Mouse (Mus musculus): ENCODE data around the gene Entpd7. TPM values are rescaled to one million over a fixed set of nuclear protein-coding genes. Genes with fewer than 3 reads are reported as not detected.
A peak's percentile ranks its signal among the peaks of the same experiment; 100 is the strongest.

Entpd7 gene
- polyA plus RNA-seq, 1 experiment from 2014 or later: 2.5 TPM

DNA sequence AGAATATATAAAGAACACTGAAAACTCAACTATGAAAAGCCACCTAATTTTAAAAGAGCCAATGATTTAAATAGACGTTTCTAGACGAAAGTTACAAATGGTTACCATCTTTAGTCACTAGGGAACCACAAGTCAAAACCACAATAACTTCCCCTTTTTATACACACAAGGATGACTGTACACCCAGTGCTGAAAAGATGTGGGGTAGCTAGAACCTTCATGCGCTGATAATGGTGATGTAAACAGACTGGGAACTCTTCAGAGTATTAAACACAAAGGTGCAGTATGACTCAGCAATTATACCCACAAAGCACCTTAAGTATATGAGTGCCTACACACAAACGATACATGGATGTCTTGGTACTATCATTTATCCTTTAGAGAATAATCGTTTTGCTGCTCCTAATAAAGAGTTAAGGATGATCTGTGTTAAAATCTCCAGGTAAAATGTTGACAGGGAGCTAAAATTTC lies 82.1 kb downstream of the Entpd7 start:
- H3K9me3 ChIP-seq (replicated peaks): no peaks in the 10 kb centered on the region
- H3K4me3 ChIP-seq (replicated peaks): no peak overlapping the region
- no peak overlapping the region for H3K4me2 ChIP-seq
- no peaks in the 10 kb centered on the region for H3K27me3 ChIP-seq
- no peak overlapping the region for H3K9ac ChIP-seq
- H3K36me3 ChIP-seq (replicated peaks): peaks cover 3% of the 10 kb centered on the region; the same call in 1 of the 2 replicates
- H3K27ac ChIP-seq (replicated peaks): no peak overlapping the region
- no peak for ATAC-seq (ENCODE audit: insufficient read depth)
- peaks cover 14% of the 10 kb centered on the region for H3K4me1 ChIP-seq (replicated peaks)
- 25% methylated on average over 5 of the region's 5 CpGs for WGBS (ENCODE audit: insufficient replicate concordance)

DNA sequence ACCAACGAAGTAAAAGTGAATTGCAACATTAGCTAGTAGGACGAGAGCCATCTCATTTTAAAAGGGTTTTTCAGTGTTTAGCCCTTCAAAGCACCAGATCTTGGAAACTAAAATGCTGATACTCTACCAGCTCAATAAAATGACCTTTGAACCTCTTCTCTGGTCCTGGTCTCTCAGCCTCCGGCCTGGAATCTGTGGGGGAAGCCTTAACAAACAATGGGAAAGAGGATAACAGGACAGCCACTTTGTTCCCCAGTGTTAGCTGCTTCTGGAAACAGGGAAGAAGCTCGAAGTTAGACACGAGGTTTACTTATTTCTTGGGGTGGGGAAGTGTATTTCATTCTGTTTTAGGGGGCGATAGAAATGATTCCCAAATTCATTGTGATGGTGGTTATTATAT lies 82.8 kb downstream of the Entpd7 start:
- H3K9ac ChIP-seq: no peak overlapping the region
- ATAC-seq (ENCODE audit: insufficient read depth): no peak
- WGBS (ENCODE audit: insufficient replicate concordance): 58% methylated on average over 6 of the region's 6 CpGs

GRCm38 (mm10) chr19:43775433-43775832 lies 86.0 kb downstream of the Entpd7 start:
- WGBS (ENCODE audit: insufficient replicate concordance): 34% methylated on average over 10 of the region's 10 CpGs
- ATAC-seq (ENCODE audit: insufficient read depth): no peak
- H3K9ac ChIP-seq: no peak overlapping the region
- H3K9me3 ChIP-seq (replicated peaks): no peaks in the 10 kb centered on the region
- H3K4me3 ChIP-seq (replicated peaks): no peak overlapping the region
- no peaks in the 10 kb centered on the region for H3K27me3 ChIP-seq
- peaks cover 16% of the 10 kb centered on the region; the same call in 1 of the 2 replicates for H3K4me1 ChIP-seq (replicated peaks)
- H3K4me2 ChIP-seq: no peak overlapping the region; the same call in 1 of the 2 replicates
- no peaks in the 10 kb centered on the region for H3K36me3 ChIP-seq (replicated peaks)
- no peak overlapping the region for H3K27ac ChIP-seq (replicated peaks)

More for the DNA sequence above, 82.8 kb downstream of the Entpd7 start:
- H3K4me1 ChIP-seq (replicated peaks): peaks cover 14% of the 10 kb centered on the region
- no peaks in the 10 kb centered on the region for H3K9me3 ChIP-seq (replicated peaks)
- H3K27me3 ChIP-seq: no peaks in the 10 kb centered on the region
- peaks cover 3% of the 10 kb centered on the region; the same call in 1 of the 2 replicates for H3K36me3 ChIP-seq (replicated peaks)
- no peak overlapping the region for H3K4me3 ChIP-seq (replicated peaks)
- no peak overlapping the region for H3K27ac ChIP-seq (replicated peaks)
- H3K4me2 ChIP-seq: no peak overlapping the region

DNA sequence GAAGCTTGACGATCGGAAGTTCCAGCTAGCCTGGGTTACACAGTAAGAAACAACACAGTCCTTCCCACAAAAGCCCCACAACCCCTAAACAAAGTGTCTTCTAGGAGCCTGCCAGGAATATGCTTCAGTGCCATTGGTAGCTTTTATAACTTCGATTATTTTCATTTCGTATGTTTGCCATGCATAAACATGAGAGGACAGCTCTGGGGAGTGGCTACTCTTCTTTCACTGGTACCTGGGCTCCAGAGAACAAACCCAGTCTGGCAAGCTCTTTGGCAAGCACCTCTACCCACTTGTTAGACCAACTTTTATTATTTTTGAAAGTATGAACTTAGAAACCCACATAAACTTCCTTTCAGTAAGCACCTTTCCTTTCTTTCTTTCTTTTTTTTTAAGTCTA lies 87.1 kb downstream of the Entpd7 start:
- ATAC-seq (ENCODE audit: insufficient read depth): no peak
- no peak overlapping the region for H3K27ac ChIP-seq (replicated peaks)
- H3K9ac ChIP-seq: no peak overlapping the region
- peaks cover 15% of the 10 kb centered on the region; the same call in 1 of the 2 replicates for H3K4me1 ChIP-seq (replicated peaks)
- H3K27me3 ChIP-seq: no peaks in the 10 kb centered on the region
- no peak overlapping the region for H3K4me3 ChIP-seq (replicated peaks)
- WGBS (ENCODE audit: insufficient replicate concordance): 63% methylated on average over 4 of the region's 4 CpGs
- H3K9me3 ChIP-seq (replicated peaks): no peaks in the 10 kb centered on the region
- H3K36me3 ChIP-seq (replicated peaks): no peaks in the 10 kb centered on the region
- no peak overlapping the region for H3K4me2 ChIP-seq

DNA sequence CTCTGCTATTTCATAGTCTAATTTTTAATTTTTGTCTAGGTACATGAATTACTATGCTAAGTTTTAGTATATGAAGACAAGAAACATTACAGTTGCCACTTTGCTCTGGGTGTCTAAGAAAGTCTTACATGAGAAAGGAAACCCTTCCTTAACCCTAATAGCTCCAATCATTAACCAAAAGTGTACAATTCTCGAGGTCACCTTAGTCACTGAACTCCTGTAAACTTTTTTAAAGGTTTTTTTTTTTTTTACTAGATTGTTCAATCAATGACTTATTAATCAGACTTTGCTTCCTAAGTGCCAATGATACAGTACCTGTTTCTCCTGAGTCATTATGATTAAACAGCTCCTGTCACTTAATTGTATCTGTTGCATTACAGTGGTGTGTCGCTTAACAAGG lies 87.8 kb downstream of the Entpd7 start:
- Histone ChIP-seq H3K4me1 (replicated peaks) (peaks cover 12% of the 10 kb centered on the region; the same call in 1 of the 2 replicates), H3K36me3 (replicated peaks) (no peaks in the 10 kb centered on the region), H3K4me2 (no peak overlapping the region), H3K27me3 (no peaks in the 10 kb centered on the region), H3K27ac (replicated peaks) (no peak overlapping the region), H3K9me3 (replicated peaks) (no peaks in the 10 kb centered on the region), H3K4me3 (replicated peaks) (no peak overlapping the region), H3K9ac (no peak overlapping the region)
- ATAC-seq (ENCODE audit: insufficient read depth): no peak
- WGBS (ENCODE audit: insufficient replicate concordance): 51% methylated on average over 2 of the region's 2 CpGs

DNA sequence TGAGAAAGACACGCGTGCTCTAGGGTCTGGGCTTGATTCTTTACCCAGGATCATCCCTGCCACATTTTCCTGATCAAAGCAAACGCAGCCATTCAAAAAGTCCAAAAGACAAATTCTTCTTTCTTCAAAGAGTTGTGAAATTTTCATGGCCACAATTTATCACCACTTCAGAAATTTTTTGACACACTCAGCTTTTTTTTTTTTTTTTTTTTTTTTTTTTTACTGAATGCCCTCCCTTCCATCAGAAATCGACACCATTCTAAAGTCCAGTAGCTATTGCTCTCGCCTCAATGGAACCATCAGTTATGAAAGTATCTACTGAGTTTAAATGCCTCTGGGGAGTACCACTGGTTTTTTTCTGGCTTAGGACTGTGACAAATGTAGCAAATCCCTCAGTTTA lies 90.9 kb downstream of the Entpd7 start:
- no peak overlapping the region for H3K4me3 ChIP-seq (replicated peaks)
- no peak for ATAC-seq (ENCODE audit: insufficient read depth)
- no peaks in the 10 kb centered on the region for H3K9me3 ChIP-seq (replicated peaks)
- H3K27ac ChIP-seq (replicated peaks): no peak overlapping the region
- H3K36me3 ChIP-seq (replicated peaks): no peaks in the 10 kb centered on the region
- H3K27me3 ChIP-seq: no peaks in the 10 kb centered on the region
- peaks cover 8% of the 10 kb centered on the region; the same call in 1 of the 2 replicates for H3K4me1 ChIP-seq (replicated peaks)
- WGBS (ENCODE audit: insufficient replicate concordance): 37% methylated on average over 5 of the region's 5 CpGs
- H3K9ac ChIP-seq: no peak overlapping the region
- no peak overlapping the region for H3K4me2 ChIP-seq

DNA sequence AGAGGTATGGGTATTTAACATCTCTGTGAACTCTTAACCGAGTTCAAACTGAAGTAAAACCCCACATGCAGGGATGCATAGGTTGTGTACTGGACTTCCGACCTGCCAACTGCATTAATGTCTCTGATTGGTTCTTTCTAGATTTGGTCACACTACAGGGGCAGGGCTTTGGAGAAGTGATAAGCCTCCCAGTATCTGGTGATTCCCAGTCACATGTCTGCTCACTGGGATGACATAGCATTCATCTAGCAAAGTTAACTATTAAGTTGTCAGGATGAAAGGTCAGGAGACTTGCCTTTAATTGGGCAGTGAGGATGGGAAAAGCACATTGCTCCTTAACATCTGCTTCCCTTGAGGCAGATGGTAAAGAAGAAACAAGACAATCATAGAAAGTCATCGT lies 92.5 kb downstream of the Entpd7 start, which contains the start of gene Abcc2:
Gene Abcc2 (plus strand): TSS at position 213 of the 400 bp plus-strand sequence.
- H3K36me3 ChIP-seq (replicated peaks): no peaks in the 10 kb centered on the region
- H3K27ac ChIP-seq (replicated peaks): 0 out of 2 replicates have a peak within 1 kb of the TSS, but pooled peaks have one; percentile 52
- ATAC-seq (ENCODE audit: insufficient read depth): peak; percentile 85
- H3K4me2 ChIP-seq: no peak within 1 kb of the TSS; the same call in 1 of the 2 replicates
- H3K9me3 ChIP-seq (replicated peaks): no peaks in the 10 kb centered on the region
- no peaks in the 10 kb centered on the region for H3K27me3 ChIP-seq
- peak within 1 kb of the TSS; percentile 34 for H3K4me3 ChIP-seq (replicated peaks)
- no peak within 1 kb of the TSS; the same call in 1 of the 2 replicates for H3K9ac ChIP-seq
- 52% methylated on average over 3 of the region's 3 CpGs for WGBS (ENCODE audit: insufficient replicate concordance)
- H3K4me1 ChIP-seq (replicated peaks): 0 out of 2 replicates have a peak, but pooled peaks cover 4% of the 10 kb centered on the region

Other genes with a start within 250 kb of the Entpd7 start
- 0.12 and 0.21 TPM in 2 replicates for gene Cnnm1, start 249.2 kb upstream of the Entpd7 start, polyA plus RNA-seq (2015; fragmentation: Nextera tagmentation; extraction: Ambion mirVana)
- gene Got1, start 165.1 kb upstream of the Entpd7 start, polyA plus RNA-seq (2015; fragmentation: Nextera tagmentation; extraction: Ambion mirVana): 19.8 and 22.3 TPM in 2 replicates
- gene Nkx2-3, start 77.3 kb upstream of the Entpd7 start, polyA plus RNA-seq (2015; fragmentation: Nextera tagmentation; extraction: Ambion mirVana): 0.14 and 0.28 TPM in 2 replicates
- 5.1 and 5.7 TPM in 2 replicates for gene Slc25a28, start 14.8 kb upstream of the Entpd7 start, polyA plus RNA-seq (2015; fragmentation: Nextera tagmentation; extraction: Ambion mirVana)
- 8.9 and 11.4 TPM in 2 replicates for gene Cutc, start 63.3 kb downstream of the Entpd7 start, polyA plus RNA-seq (2015; fragmentation: Nextera tagmentation; extraction: Ambion mirVana)
- 4.4 and 4.5 TPM in 2 replicates for gene Cox15, start 63.3 kb downstream of the Entpd7 start, polyA plus RNA-seq (2015; fragmentation: Nextera tagmentation; extraction: Ambion mirVana)
- gene Abcc2, start 92.5 kb downstream of the Entpd7 start, polyA plus RNA-seq (2015; fragmentation: Nextera tagmentation; extraction: Ambion mirVana): 10.6 and 11.7 TPM in 2 replicates

Data from liver, embryonic 15.5 days (tissue).